Comparison of ENCODE assay signal across 17 mouse cellular contexts in the genomic region with DNA sequence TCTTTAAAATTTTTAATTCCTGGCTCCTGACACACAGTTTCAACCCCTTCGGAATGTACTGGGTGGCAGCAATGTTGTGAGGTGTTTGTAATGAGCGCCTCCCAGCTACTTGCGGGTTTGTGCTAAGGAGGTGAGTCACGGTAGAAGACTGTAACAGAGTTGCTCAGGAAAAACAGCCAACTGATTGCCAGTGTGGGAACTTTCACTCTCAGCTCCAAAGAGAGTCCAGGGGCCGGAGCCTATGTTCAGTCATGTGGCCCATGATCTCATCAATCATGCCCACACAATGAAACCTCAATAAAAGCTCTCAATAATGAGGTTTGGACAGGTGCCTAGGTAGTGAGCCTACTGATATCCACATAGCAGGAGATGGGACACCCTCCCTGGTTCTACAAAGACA.
DNase-seq lines count a peak whose midpoint lies in the region; TF ChIP-seq lines count a peak whose summit lies in the region.
"Had no signal": no experiment of that assay in that cellular context is flagged by ENCODE, and none has a peak within 500 bp of the region (broad histone marks: within the 10 kb centered on the region; RNA-seq: fewer than 3 reads in every experiment).

No protein-coding gene starts in this region.

- H3K27me3 ChIP-seq in C2C12 (ENCODE audit: control insufficient read depth, insufficient read depth, insufficient read length) (peaks cover 8% of the 10 kb centered on the region), myocyte (ENCODE audit: control insufficient read depth, insufficient read depth, insufficient read length) (peaks cover 5% of the 10 kb centered on the region)

- no peaks in the 10 kb centered on the region for H3K79me2 ChIP-seq in C2C12 (ENCODE audit: control insufficient read depth, insufficient read depth)
- no peaks in the 10 kb centered on the region for H3K79me2 ChIP-seq in myocyte (ENCODE audit: control insufficient read depth, insufficient read depth)

- H3K36me3 ChIP-seq in C2C12 (ENCODE audit: control insufficient read depth, insufficient read depth), result no peaks in the 10 kb centered on the region
- H3K36me3 ChIP-seq in myocyte (ENCODE audit: control insufficient read depth, insufficient read depth), result no peaks in the 10 kb centered on the region
- H3K36me3 ChIP-seq: embryonic facial prominence, embryonic 15.5 days; forebrain, embryonic 12.5 days; heart, embryonic 12.5 days; hindbrain, embryonic 10.5 days; intestine, embryonic 15.5 days had no signal

- no peaks in the 10 kb centered on the region for H3K79me3 ChIP-seq in C2C12 (ENCODE audit: low read depth)

- DNase-seq in 3134 (ENCODE audit: extremely low read depth, insufficient read length, low spot score), result peak; percentile 81
- peak; percentile 10 for DNase-seq in adipocyte (ENCODE audit: low spot score)
- no peak for DNase-seq in gastrocnemius, adult 8-10 months (ENCODE audit: low spot score in 2 of 2)
- no peak for DNase-seq in cerebellum, adult 11 months
- DNase-seq: adrenal gland, postnatal 10 days; B cell, adult 2 months; cerebellum, adult 18-20 months; cerebellum, adult 9-11 months; gastrocnemius, postnatal 25 days had no signal

- no peak for TF ChIP-seq POLR2A in myocyte (IDR thresholded peaks at IDR 0.05; ENCODE audit: insufficient read length, low read depth)

- H3ac ChIP-seq in C2C12 (ENCODE audit: control insufficient read depth, insufficient read length, low read depth) (no peak overlapping the region), myocyte (ENCODE audit: control insufficient read depth, insufficient read length) (no peak overlapping the region)

- H3K4me3 ChIP-seq in C2C12 (ENCODE audit: insufficient read depth, poor library complexity, severe bottlenecking) (no peak overlapping the region), myocyte (no peak overlapping the region)
- H3K4me3 ChIP-seq: embryonic facial prominence, embryonic 15.5 days; forebrain, embryonic 12.5 days; heart, embryonic 12.5 days; hindbrain, embryonic 10.5 days; intestine, embryonic 15.5 days had no signal

- TF ChIP-seq CTCF in C2C12 (IDR thresholded peaks at IDR 0.05; ENCODE audit: control insufficient read depth, insufficient read depth, insufficient read length), result no peak

- H3K4me2 ChIP-seq in myocyte (ENCODE audit: low read depth), result peak overlapping the region; percentile 54
- H3K4me2 ChIP-seq: embryonic facial prominence, embryonic 15.5 days; forebrain, embryonic 12.5 days; heart, embryonic 12.5 days; hindbrain, embryonic 14.5 days; intestine, embryonic 15.5 days had no signal

TF ChIP-seq in C2C12, 6 proteins besides CTCF, POLR2A, EP300 and RAD21:
- no peak for TF ChIP-seq MYOG (IDR thresholded peaks at IDR 0.05; ENCODE audit: control insufficient read depth, extremely low read depth, insufficient read length)
- peak; percentile 1 for TF ChIP-seq CEBPB (IDR thresholded peaks at IDR 0.05; ENCODE audit: low read depth)
- TF ChIP-seq MYOD1 (IDR thresholded peaks at IDR 0.05; ENCODE audit: control insufficient read depth, insufficient read length, low read depth), result peak; percentile 42
- TF ChIP-seq MAX (IDR thresholded peaks at IDR 0.05), result no peak
- peak; percentile 88 for TF ChIP-seq USF1 (IDR thresholded peaks at IDR 0.05; ENCODE audit: low read depth)
- peak; percentile 82 for TF ChIP-seq FOSL1 (IDR thresholded peaks at IDR 0.05; ENCODE audit: insufficient read depth, low read length, poor library complexity, severe bottlenecking)
TF ChIP-seq in C2C12: peak in this region for 4.

TF ChIP-seq in myocyte, 11 proteins besides CTCF, POLR2A, EP300 and RAD21:
- TF ChIP-seq USF1 (IDR thresholded peaks at IDR 0.05; ENCODE audit: low read depth) (peak; percentile 89), MYOG (IDR thresholded peaks at IDR 0.05; ENCODE audit: control insufficient read depth in 1 of 3, insufficient read depth in 1 of 3, insufficient read length in 2 of 3, low read depth in 2 of 3) (no peak)

Comparison
In these comparisons a context has a peak if more than half of its experiments do, and no peak if none do; other contexts are left out.
1. DNase-seq: peak in 3134 (single experiment) and adipocyte (single experiment); none in gastrocnemius, adult 8-10 months (0 of 2) and cerebellum, adult 11 months (single experiment).